Comparison of ENCODE assay signal across 8 mouse cellular contexts in genomic region chr13:21995331-21995914, GRCm38 (mm10). TPM values are rescaled to one million over a fixed set of nuclear protein-coding genes. Genes with fewer than 3 reads are reported as not detected.
A peak's percentile ranks its signal among the peaks of the same experiment; 100 is the strongest.
DNase-seq lines count a peak whose midpoint lies in the region; ATAC-seq and TF ChIP-seq lines count a peak whose summit lies in the region.
"Had no signal": no experiment of that assay in that cellular context is flagged by ENCODE, and none has a peak within 500 bp of the region (broad histone marks: within the 10 kb centered on the region; RNA-seq: fewer than 3 reads in every experiment).

No protein-coding gene starts in this region.

- peak overlapping the region; percentile 31 for H3K9ac ChIP-seq in heart, embryonic 16.5 days (ENCODE audit: low read length)
- H3K9ac ChIP-seq in liver, embryonic 11.5 days (ENCODE audit: low read depth, low read length): peak overlapping the region; percentile 0; the same call in 1 of the 2 replicates

- H3K27me3 ChIP-seq in thymus, adult 2 months (ENCODE audit: control insufficient read depth, insufficient read depth, low read length): peaks cover 15% of the 10 kb centered on the region
- peaks cover 47% of the 10 kb centered on the region for H3K27me3 ChIP-seq in heart, embryonic 16.5 days (ENCODE audit: control insufficient read depth, insufficient read depth, low read length)
- peaks cover 46% of the 10 kb centered on the region for H3K27me3 ChIP-seq in liver, embryonic 11.5 days (replicated peaks; ENCODE audit: control insufficient read depth, insufficient read depth, low read length)

- no peak overlapping the region for H3K27ac ChIP-seq in thymus, adult 2 months (ENCODE audit: control insufficient read depth, insufficient read depth, low read length)
- no peak overlapping the region for H3K27ac ChIP-seq in heart, embryonic 16.5 days (ENCODE audit: low read length)
- H3K27ac ChIP-seq in liver, embryonic 11.5 days (ENCODE audit: low read depth, low read length): no peak overlapping the region

- H3K4me1 ChIP-seq in thymus, adult 2 months (replicated peaks; ENCODE audit: control insufficient read depth, insufficient read depth, low read length): peaks cover 6% of the 10 kb centered on the region; the same call in 1 of the 2 replicates
- H3K4me1 ChIP-seq in heart, embryonic 16.5 days (ENCODE audit: control insufficient read depth, insufficient read depth, low read length): peaks cover 4% of the 10 kb centered on the region
- peaks cover 8% of the 10 kb centered on the region; the same call in 1 of the 2 replicates for H3K4me1 ChIP-seq in liver, embryonic 11.5 days (replicated peaks; ENCODE audit: control insufficient read depth, insufficient read depth, low read length)

- no peak for TF ChIP-seq CTCF in thymus, adult 2 months (IDR thresholded peaks at IDR 0.05; ENCODE audit: borderline replicate concordance, control insufficient read depth, extremely low read depth, insufficient read depth, low read length, poor library complexity)

- WGBS in thymus, adult 2 months: 1% methylated on average over 21 of the region's 21 CpGs
- 1% methylated on average over 21 of the region's 21 CpGs for WGBS in heart, embryonic 16.5 days
- under 1% methylated on average over 21 of the region's 21 CpGs for WGBS in liver, embryonic 11.5 days

- 0 out of 2 replicates have a peak overlapping the region, but pooled peaks have one; percentile 0 for H3K4me3 ChIP-seq in thymus, adult 2 months (ENCODE audit: control insufficient read depth, insufficient read depth, low read length)
- H3K4me3 ChIP-seq in heart, embryonic 16.5 days (ENCODE audit: low read length): peak overlapping the region; percentile 58
- H3K4me3 ChIP-seq in liver, embryonic 11.5 days (ENCODE audit: low read depth, low read length): peak overlapping the region; percentile 39

- peak overlapping the region; percentile 79 for H3K4me2 ChIP-seq in heart, embryonic 16.5 days (ENCODE audit: low read depth, low read length)
- H3K4me2 ChIP-seq in liver, embryonic 11.5 days: peak overlapping the region; percentile 79

- ATAC-seq in common myeloid progenitor, adult 5-6 weeks (replicated peaks; ENCODE audit: low read depth, poor library complexity, severe bottlenecking): peak; percentile 63
- peak; percentile 67; the same call in 1 of the 2 replicates for ATAC-seq in heart, embryonic 16.5 days (replicated peaks; ENCODE audit: extremely low read depth, insufficient read depth, low FRiP score)
- ATAC-seq in liver, embryonic 11.5 days (replicated peaks; ENCODE audit: low FRiP score): peak; percentile 61

- no peak for DNase-seq in thymus, adult 2 months
- DNase-seq in thymus, adult 18-20 months: no peak
- peak; percentile 70 for DNase-seq in liver, embryonic 11.5 days (ENCODE audit: low spot score)
- DNase-seq in neural tube, embryonic 10.5 days (ENCODE audit: extremely low spot score, low spot score): peak; percentile 63
- DNase-seq in left cerebral cortex, adult 8-10 months (ENCODE audit: low spot score in 2 of 2): no peak

- peaks cover 8% of the 10 kb centered on the region for H3K9me3 ChIP-seq in heart, embryonic 16.5 days (replicated peaks; ENCODE audit: control insufficient read depth, low read length)
- H3K9me3 ChIP-seq in liver, embryonic 11.5 days (ENCODE audit: control insufficient read depth, low read length): no peaks in the 10 kb centered on the region

- H3K36me3 ChIP-seq in thymus, adult 2 months (ENCODE audit: control insufficient read depth, insufficient read depth, low read length): no peaks in the 10 kb centered on the region
- H3K36me3 ChIP-seq in heart, embryonic 16.5 days (ENCODE audit: control insufficient read depth, insufficient read depth): no peaks in the 10 kb centered on the region
- no peaks in the 10 kb centered on the region for H3K36me3 ChIP-seq in liver, embryonic 11.5 days (ENCODE audit: control insufficient read depth, insufficient read depth, low read length)

- TF ChIP-seq POLR2A in thymus, adult 2 months (IDR thresholded peaks at IDR 0.05; ENCODE audit: control insufficient read depth, extremely low read depth, insufficient read depth, low read length, poor library complexity): no peak

RNA-seq across cellular contexts. Expression of gene Prss16, which starts 14.1 kb away (rescaled TPM):
- polyA plus RNA-seq in thymus, adult 2 months (2012; rRNA removed): 640 and 1,004 TPM in 2 replicates
- 0.73 and 5.5 TPM in 2 replicates for total RNA-seq in common myeloid progenitor, adult 5-6 weeks (2017)
- 62.9 and 135 TPM in 2 replicates for polyA plus RNA-seq in heart, embryonic 16.5 days (2015; fragmentation: Nextera tagmentation; extraction: Ambion mirVana)
- polyA plus RNA-seq in liver, embryonic 11.5 days (2014; fragmentation: Nextera tagmentation; extraction: Ambion mirVana): 0.48 and 0.86 TPM in 2 replicates
- 1 to 10 TPM in 3 of 4 experiments, under 1 TPM in 1; 0.33 to 1.3 (median 1.0) TPM for total RNA-seq in left cerebral cortex, adult 8-10 months (2022)

RNA-seq across cellular contexts. Expression of gene Pom121l2, which starts 14.4 kb away (rescaled TPM):
- 0.08 and 0.23 TPM in 2 replicates for polyA plus RNA-seq in thymus, adult 2 months (2012; rRNA removed)
- total RNA-seq in common myeloid progenitor, adult 5-6 weeks (2017): not detected in 2 replicates
- not detected in 2 replicates for polyA plus RNA-seq in heart, embryonic 16.5 days (2015; fragmentation: Nextera tagmentation; extraction: Ambion mirVana)
- not detected in 2 replicates for polyA plus RNA-seq in liver, embryonic 11.5 days (2014; fragmentation: Nextera tagmentation; extraction: Ambion mirVana)
- not detected for total RNA-seq in left cerebral cortex, adult 8-10 months (2022)
- polyA plus RNA-seq: large intestine, adult 2 months had no signal

RNA-seq across cellular contexts. Expression of gene Hist1h2ah, which starts 39.9 kb away (rescaled TPM):
- 248 and 460 TPM in 2 replicates for polyA plus RNA-seq in thymus, adult 2 months (2012; rRNA removed)
- 208 and 989 TPM in 2 replicates for total RNA-seq in common myeloid progenitor, adult 5-6 weeks (2017)
- 5.3 and 7.9 TPM in 2 replicates for polyA plus RNA-seq in heart, embryonic 16.5 days (2015; fragmentation: Nextera tagmentation; extraction: Ambion mirVana)
- polyA plus RNA-seq in liver, embryonic 11.5 days (2014; fragmentation: Nextera tagmentation; extraction: Ambion mirVana): 10.7 and 13.3 TPM in 2 replicates
- total RNA-seq in left cerebral cortex, adult 8-10 months (2022): 10 to 100 TPM in 3 of 4 experiments, not detected in 1; 15.3 to 27.1 (median 22.8) TPM

RNA-seq across cellular contexts. Expression of gene Hist1h2bk, which starts 40.2 kb away (rescaled TPM):
- 322 and 402 TPM in 2 replicates for polyA plus RNA-seq in thymus, adult 2 months (2012; rRNA removed)
- total RNA-seq in common myeloid progenitor, adult 5-6 weeks (2017): 1,449 and 1,731 TPM in 2 replicates
- 1.6 and 3.1 TPM in 2 replicates for polyA plus RNA-seq in heart, embryonic 16.5 days (2015; fragmentation: Nextera tagmentation; extraction: Ambion mirVana)
- 4.1 and 4.6 TPM in 2 replicates for polyA plus RNA-seq in liver, embryonic 11.5 days (2014; fragmentation: Nextera tagmentation; extraction: Ambion mirVana)
- total RNA-seq in left cerebral cortex, adult 8-10 months (2022): 10 to 100 TPM in 3 of 4 experiments, 1 to 10 TPM in 1; 3.0 to 13.9 (median 10.7) TPM

RNA-seq across cellular contexts. Expression of gene Hist1h4i, which starts 45.7 kb away (rescaled TPM):
- polyA plus RNA-seq in thymus, adult 2 months (2012; rRNA removed): 33.1 and 38.5 TPM in 2 replicates
- 106 and 144 TPM in 2 replicates for total RNA-seq in common myeloid progenitor, adult 5-6 weeks (2017)
- polyA plus RNA-seq in heart, embryonic 16.5 days (2015; fragmentation: Nextera tagmentation; extraction: Ambion mirVana): 9.0 and 10.6 TPM in 2 replicates
- 36.9 and 39.3 TPM in 2 replicates for polyA plus RNA-seq in liver, embryonic 11.5 days (2014; fragmentation: Nextera tagmentation; extraction: Ambion mirVana)
- total RNA-seq in left cerebral cortex, adult 8-10 months (2022): 10 to 100 TPM; 62.0 to 71.0 (median 68.4) TPM

Comparison
In these comparisons a context has a peak if more than half of its experiments do, and no peak if none do; other contexts are left out.
1. DNase-seq: peak in liver, embryonic 11.5 days (single experiment) and neural tube, embryonic 10.5 days (single experiment); none in thymus, adult 2 months (single experiment), thymus, adult 18-20 months (0 of 2) and left cerebral cortex, adult 8-10 months (0 of 2).
2. H3K4me3 ChIP-seq: peak in every context shown above with its lines; median percentile 58 in heart, embryonic 16.5 days; 39 in liver, embryonic 11.5 days; 0 in thymus, adult 2 months.
3. RNA of gene Prss16, which starts 14.1 kb away (polyA plus RNA-seq): 640 to 1,004 TPM in thymus, adult 2 months and 62.9 to 135 TPM in heart, embryonic 16.5 days; 0.48 to 0.86 TPM in liver, embryonic 11.5 days; every median in the first group is over 10 times any median in the second.
4. RNA of gene Hist1h2ah, which starts 39.9 kb away (polyA plus RNA-seq): 248 to 460 TPM in thymus, adult 2 months; 10.7 to 13.3 TPM in liver, embryonic 11.5 days and 5.3 to 7.9 TPM in heart, embryonic 16.5 days; every median in the first group is over 10 times any median in the second.
5. Peak in every context shown above with its lines, with median percentiles within 50 percentile points of each other: ATAC-seq.